Mouse (Mus musculus) large intestine, adult 2 months (tissue): ENCODE results near the gene Klhl3. TPM values are rescaled to one million over a fixed set of nuclear protein-coding genes. Genes with fewer than 3 reads are reported as not detected.

Experiments used
- DNase-seq: peaks from one replicate; pipeline ENCODE4 v3.0.0-alpha.2; 2012; ENCODE audit warnings: low read depth, low spot score
- WGBS: fragments of 180-500 bp; shearing (Covaris S2); methylation state at CpG from one replicate; pipeline ENCODE4 v1.1.7; 2018; 5-methylcytosine and 5-hydroxymethylcytosine counted together
- polyA plus RNA-seq: library from polyadenylated mRNA; depleted of rRNA; stranded (reverse); fragments of >200 nt; gene quantifications from 2 replicates; pipeline ENCODE4 v1.2.3, GENCODE M21; 2012; rRNA removed

Gene Klhl3
- polyA plus RNA-seq, 1 experiment = 0.27 TPM

- DNase-seq = no peak
- 74% methylated on average over 10 of the region's 10 CpGs for WGBS
Measured at GRCm38 (mm10) chr13:57984637-57985036, 128.8 kb downstream of the Klhl3 start.

GRCm38 (mm10) chr13:57984163-57984562, 129.2 kb downstream of the Klhl3 start:
- 45% methylated on average over 8 of the region's 8 CpGs for whole genome bisulfite sequencing
- DNase-seq = no peak

GRCm38 (mm10) chr13:57983330-57983729, 130.1 kb downstream of the Klhl3 start:
- WGBS = 54% methylated on average over 12 of the region's 12 CpGs
- DNase-seq = no peak

- no peak for DNase-seq
- WGBS = 74% methylated on average over 11 of the region's 11 CpGs
Measured at GRCm38 (mm10) chr13:57982904-57983303, 130.5 kb downstream of the Klhl3 start.

GRCm38 (mm10) chr13:57980679-57981078, 132.7 kb downstream of the Klhl3 start:
- 22% methylated on average over 9 of the region's 9 CpGs for WGBS
- DNase-seq = no peak

- no peak for DNase-seq
- 26% methylated on average over 2 of the region's 2 CpGs for WGBS
Measured at GRCm38 (mm10) chr13:57980071-57980470, 133.3 kb downstream of the Klhl3 start.

GRCm38 (mm10) chr13:57978931-57979330, 134.5 kb downstream of the Klhl3 start:
- DNase-seq = no peak
- 31% methylated on average over 9 of the region's 9 CpGs for WGBS

- 85% methylated on average over 6 of the region's 6 CpGs for WGBS
- no peak for DNase-seq
Measured at GRCm38 (mm10) chr13:57977721-57978120, 135.7 kb downstream of the Klhl3 start.

GRCm38 (mm10) chr13:57965658-57966057, 147.7 kb downstream of the Klhl3 start:
- WGBS = 84% methylated on average over 6 of the region's 6 CpGs
- no peak for DNase-seq

- DNase-seq = no peak
- whole genome bisulfite sequencing = 63% methylated on average over 2 of the region's 2 CpGs
Measured at GRCm38 (mm10) chr13:57960254-57960653, 153.1 kb downstream of the Klhl3 start.

GRCm38 (mm10) chr13:57959806-57960205, 153.6 kb downstream of the Klhl3 start:
- 85% methylated on average over 5 of the region's 5 CpGs for WGBS
- no peak for DNase-seq

Other genes with a start within 250 kb of the Klhl3 start
- gene Spock1, start 205.3 kb downstream of the Klhl3 start, polyA plus RNA-seq = 0.19 and 0.49 TPM in 2 replicates
- gene Hnrnpa0, start 15.0 kb upstream of the Klhl3 start, polyA plus RNA-seq = 34.9 and 41.4 TPM in 2 replicates
- 36.8 and 45.0 TPM in 2 replicates for gene Idnk, start 44.1 kb upstream of the Klhl3 start, polyA plus RNA-seq
- 100 and 122 TPM in 2 replicates for gene Ubqln1, start 102.1 kb upstream of the Klhl3 start, polyA plus RNA-seq
- 1.8 and 1.9 TPM in 2 replicates for gene Gkap1, start 162.1 kb upstream of the Klhl3 start, polyA plus RNA-seq
- 0.14 and 0.53 TPM in 2 replicates for gene Kif27, start 245.5 kb upstream of the Klhl3 start, polyA plus RNA-seq